Mouse (Mus musculus) spleen, postnatal 10 days (tissue): ENCODE measurements around the gene Cdkl4.

Experiments used
- DNase-seq, 2 experiments: peaks; one replicate each; pipeline ENCODE4 v3.0.0; 2021 to 2022; ENCODE audit warnings: low spot score in 2 of 2

Cdkl4 gene

DNA sequence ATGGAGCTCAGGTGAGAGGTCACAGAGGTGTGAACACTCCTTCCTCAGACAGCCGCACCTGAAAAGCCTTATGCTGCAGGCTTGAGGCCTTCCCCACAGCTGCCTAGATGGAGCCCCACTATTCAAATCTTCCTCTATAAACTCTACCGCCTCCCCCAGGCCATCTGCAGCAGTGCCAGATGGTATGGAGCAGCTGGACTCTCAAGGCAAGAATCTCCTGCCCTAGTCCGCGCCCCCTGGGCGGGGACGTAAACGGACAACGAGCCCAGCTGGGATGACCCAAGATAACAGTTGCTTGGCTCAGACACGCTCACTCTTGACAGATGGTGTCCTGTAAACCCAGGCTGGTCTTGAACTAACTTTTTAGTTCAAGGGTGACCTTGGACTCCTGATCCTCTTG lies 60.4 kb downstream of the Cdkl4 start:
- no peak for DNase-seq

- no peak for DNase-seq
Observed at GRCm38 (mm10) chr17:80515956-80516355, 61.7 kb downstream of the Cdkl4 start.

DNA sequence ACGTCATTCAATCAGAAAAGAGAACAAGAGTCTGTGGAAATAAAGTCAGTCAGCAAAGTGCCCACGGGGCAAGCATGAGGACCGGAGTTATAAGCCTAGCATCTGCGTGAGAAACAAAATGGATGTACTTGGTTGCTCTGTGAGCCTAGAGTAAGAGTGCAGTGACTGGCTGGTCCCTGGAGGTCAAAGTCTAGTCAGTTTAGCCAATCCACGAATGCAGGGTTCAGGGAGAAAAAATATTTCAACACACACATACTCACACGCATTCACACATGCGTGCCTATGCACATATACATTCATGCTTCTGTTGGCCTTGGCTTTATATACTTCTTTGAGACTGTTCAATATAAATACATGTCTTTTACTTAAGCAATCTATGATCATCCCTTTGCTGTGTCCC lies 62.1 kb downstream of the Cdkl4 start:
- no peak for DNase-seq

- no peak for DNase-seq
Observed at GRCm38 (mm10) chr17:80513766-80514165, 63.8 kb downstream of the Cdkl4 start.

DNA sequence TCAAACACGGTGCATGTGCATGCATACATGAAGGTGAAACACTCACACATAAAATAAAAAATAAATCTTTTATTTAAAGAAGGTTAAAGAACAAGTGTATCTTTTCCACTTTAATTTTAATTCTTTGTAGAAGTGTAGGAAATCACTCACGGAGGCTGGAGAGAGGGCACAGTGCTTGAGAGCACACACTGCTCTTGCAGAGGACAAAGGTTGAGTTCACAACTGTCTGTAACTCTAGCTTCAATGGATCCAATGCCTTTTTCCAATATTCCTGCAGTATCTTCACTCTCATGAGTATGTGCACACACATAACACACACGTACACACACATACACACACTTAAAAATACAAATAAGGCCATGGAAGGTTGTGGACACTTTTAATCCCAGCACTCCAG lies 67.2 kb downstream of the Cdkl4 start:
- DNase-seq, result no peak

DNA sequence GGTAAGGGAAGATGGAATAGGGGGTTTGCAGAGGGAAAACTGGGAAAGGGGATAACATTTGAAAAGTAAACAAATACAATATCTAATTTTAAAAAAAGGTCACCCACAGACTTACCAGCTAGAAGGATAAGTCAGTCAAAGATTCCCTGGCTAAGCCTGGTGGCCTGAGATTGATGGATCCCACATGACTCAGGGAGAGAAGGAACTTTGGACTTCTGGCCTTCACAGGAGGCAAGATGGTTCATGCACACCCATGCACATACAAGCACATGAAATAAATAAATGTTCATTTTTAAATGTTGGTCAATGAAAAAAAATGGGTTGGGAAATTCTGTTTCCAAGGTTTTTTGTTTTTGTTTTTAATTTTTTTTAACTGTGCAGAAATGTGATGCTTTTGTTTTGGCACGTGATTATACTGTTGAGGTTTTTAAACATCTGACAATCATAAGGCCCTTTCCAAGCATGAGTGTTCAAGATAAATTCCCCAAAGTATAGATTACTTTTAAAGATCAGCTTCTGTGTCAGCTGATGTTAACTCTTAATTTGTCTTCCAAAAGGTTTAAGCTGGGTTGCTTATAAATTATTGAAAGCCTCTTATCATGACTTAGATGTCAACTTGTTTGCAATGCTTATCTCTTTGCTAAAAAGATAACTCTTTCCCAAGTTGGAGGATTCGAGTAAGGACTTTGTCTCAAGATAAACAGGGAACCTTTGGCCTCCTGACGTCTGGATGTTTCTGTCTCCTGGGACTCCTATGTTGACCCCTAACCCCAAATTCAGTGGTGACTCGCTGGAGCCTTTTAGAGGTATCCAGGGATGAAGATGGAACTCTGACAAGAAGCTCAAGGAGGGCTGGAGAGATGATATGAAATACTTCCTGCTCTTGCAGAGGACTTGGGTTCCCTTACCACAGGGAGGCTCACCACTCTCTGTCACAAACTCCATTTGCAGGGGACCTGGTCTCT lies 67.8 kb downstream of the Cdkl4 start:
- DNase-seq, result peak in 1 of 2 experiments; percentile 1

DNA sequence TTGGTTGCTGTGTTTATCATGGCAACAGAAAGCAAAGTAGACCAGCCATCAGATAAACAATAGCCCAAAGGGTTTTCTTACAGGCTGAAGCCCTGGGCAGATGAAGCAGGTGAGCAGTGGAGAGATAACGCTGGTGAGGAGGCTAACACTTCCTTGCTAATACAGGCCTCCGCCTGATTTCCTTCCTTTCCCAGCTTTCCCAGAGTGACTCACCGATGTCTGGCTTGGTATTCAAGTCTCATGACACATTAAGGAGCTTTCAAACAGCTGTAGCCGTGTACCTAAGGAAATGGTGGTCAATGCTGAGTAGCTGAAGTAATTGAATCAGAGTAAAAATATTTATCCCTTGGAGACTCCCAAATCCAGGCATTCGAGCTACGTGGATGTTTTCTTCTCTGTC lies 71.8 kb downstream of the Cdkl4 start:
- no peak for DNase-seq

GRCm38 (mm10) chr17:80505342-80505741 lies 72.3 kb downstream of the Cdkl4 start:
- DNase-seq, result no peak

GRCm38 (mm10) chr17:80501805-80502172 lies 75.8 kb downstream of the Cdkl4 start:
- no peak for DNase-seq

GRCm38 (mm10) chr17:80501037-80501804 lies 76.4 kb downstream of the Cdkl4 start:
- no peak for DNase-seq

DNA sequence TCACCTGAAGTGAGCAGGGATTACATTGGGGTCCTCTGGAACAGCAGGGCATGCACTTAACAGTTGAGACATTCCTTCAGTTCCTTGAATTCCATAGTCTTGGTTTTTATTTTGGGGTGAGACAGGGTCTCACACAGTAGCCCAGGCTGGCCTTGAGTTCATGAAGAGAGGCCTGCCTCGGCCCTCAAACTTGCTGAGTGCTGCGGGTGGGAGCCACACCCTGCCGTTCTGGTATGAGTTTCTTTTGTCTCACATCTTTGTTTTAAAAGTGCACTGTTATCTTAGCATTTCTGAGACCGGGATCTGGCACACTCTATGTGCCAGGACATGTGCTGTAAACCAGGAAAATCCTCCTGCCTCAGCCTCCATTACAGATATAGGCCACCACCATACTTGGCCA lies 77.6 kb downstream of the Cdkl4 start:
- no peak for DNase-seq

DNA sequence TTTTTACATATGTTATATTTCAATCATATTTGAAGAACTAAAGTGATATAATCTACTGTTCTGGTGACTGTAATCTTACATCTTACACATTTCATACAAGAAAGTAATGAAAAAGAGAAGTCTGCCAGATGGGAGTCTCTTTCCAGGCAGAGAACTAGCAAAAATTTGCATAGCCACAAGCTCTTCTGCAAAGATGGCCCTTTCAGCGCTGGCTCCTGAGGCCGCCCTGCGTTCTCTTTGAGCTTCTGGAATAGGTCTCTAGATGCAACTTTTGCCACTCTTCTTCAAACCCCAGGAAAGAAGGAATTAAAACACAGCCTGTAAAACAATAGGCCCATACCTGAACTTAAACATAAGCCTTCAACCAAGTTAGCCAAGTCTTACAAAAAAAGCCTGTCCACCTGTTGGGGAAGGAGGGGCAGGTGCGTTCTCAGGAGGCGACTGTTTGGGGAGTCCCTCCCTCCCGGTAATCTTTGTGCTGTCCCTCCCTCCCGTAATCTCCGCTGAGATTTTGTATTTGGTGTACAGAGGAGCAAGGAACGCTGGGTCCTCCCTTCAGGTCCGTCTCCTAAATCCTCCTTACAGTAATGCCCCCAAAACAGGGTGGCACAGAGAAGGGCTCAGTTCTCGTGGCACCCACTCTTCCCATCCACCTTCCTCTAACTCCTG lies 78.9 kb downstream of the Cdkl4 start:
- DNase-seq, result peak in 1 of 2 experiments; percentile 32

- DNase-seq, result no peak
Observed at GRCm38 (mm10) chr17:80497183-80497601, 80.4 kb downstream of the Cdkl4 start.

GRCm38 (mm10) chr17:80496607-80497170 lies 80.9 kb downstream of the Cdkl4 start:
- no peak for DNase-seq

- DNase-seq, result no peak
Observed at GRCm38 (mm10) chr17:80496185-80496584, 81.4 kb downstream of the Cdkl4 start.

DNA sequence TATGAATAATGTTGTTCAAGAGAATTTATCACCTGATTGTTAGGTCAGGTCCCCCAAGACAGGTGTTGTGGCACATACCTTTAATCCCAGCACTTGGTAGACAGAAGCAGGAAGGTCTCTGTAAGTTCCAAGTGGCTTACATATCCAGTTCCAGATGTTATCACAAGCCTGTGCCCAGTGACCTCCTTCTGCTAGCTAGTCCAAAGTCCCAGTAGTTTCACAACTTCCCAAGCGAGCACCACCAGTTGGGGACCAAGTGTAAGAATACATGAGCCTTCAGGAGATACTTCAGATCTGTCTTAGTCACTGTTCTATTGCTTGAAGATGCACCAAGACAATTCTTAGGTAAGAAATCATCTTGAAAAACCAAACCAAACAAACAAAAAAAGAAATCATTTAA lies 83.7 kb downstream of the Cdkl4 start:
- DNase-seq, result no peak

GRCm38 (mm10) chr17:80492811-80493210 lies 84.8 kb downstream of the Cdkl4 start:
- DNase-seq, result no peak

DNA sequence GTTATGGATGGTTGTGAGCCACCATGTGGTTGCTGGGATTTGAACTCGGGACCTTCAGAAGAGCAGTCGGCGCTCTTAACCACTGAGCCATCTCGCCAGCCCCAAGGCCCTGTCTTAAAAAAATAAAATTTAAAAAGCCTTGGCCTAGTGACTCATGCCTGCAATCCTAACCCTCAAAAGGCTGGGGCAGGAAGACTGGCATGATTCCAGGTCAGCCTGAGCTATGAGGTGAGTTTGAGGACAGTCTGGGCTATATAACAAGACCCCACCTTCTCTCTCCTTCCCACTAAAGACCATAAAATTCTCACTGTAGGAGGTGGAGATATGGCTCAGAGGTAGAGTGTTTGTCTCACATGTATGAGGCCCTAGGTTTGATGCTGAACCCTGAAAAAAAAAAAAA lies 85.3 kb downstream of the Cdkl4 start:
- no peak for DNase-seq

GRCm38 (mm10) chr17:80490166-80490565 lies 87.4 kb downstream of the Cdkl4 start:
- no peak for DNase-seq

- no peak for DNase-seq
Observed at GRCm38 (mm10) chr17:80488918-80489317, 88.7 kb downstream of the Cdkl4 start.

DNA sequence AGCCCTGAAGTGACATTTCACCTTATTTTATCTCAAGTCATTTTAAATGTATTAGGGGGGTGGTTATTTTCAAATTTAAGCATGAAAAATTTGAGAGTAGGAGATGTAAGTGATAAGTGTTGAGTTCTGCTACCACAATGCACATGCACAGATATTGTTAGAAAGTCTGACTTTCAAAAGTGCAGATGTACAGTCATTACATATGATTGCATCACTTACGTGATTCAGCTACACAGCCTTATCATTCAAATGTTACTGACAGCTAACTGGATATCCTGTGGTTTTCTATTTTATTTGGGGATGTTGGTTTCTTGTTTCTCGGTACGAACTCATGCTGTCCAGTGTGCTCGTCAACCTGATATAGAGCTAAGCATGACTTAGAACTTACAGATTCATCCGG lies 92.5 kb downstream of the Cdkl4 start:
- DNase-seq, result no peak

DNA sequence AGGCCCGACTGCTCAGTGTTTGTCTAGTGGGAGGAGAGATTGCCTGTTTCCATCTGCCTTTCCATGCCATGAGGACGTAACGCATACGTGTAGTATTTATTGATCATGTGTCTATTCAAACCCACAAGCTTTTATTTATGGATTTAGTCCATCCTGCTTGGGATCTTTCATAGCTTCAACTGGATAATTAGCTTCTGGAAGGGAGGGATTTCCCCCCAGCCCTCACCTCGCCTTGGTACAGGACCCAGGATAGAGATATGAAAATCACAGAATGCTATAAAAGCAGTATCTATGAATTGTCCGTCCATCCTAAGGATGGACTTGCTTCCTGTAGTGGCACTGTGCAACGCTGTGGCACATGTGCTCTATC lies 96.8 kb downstream of the Cdkl4 start:
- DNase-seq, result no peak
